Mouse (Mus musculus): Measurements from ENCODE around the gene Prss46.

- no peak for TF ChIP-seq POLR2A (IDR thresholded peaks at IDR 0.05; ENCODE audit: control insufficient read depth, low read depth, low read length)
- no peak for TF ChIP-seq CTCF (IDR thresholded peaks at IDR 0.05; ENCODE audit: control insufficient read depth, insufficient read depth, insufficient replicate concordance, low read depth, low read length)
Measured at GRCm38 (mm10) chr9:110899451-110900008, 55.2 kb downstream of the Prss46 start.

All from testis, adult 2 months (tissue).